Mouse (Mus musculus): ENCODE measurements at regions not wholly inside any gene's neighbourhood (a gene's known extent, or its start where the extent isn't known, plus 50 kb on each side); places are given as distances from the start of the nearest gene placed in this dataset.
A peak's percentile ranks its signal among the peaks of the same experiment; 100 is the strongest.

DNA sequence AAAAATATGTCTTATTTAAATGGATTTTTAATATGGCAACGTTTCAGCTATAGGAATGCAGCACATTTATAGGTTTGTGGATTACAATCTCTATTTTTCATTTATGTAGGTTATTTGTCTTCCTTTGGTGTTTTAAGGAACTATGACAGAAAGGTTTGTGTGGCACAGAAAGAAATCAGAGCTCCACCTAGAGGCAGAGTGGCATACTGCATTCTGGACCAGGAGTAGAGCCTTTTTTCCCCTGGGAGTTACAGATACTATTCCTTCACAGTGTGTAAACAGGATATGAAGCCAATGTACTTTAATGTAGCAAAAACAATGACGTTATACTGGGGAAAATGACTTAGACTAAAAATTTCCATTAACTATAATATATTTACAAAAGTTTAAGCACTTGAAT is 94.9 kb upstream of the St8sia4 start:
- no peaks in the 10 kb centered on the region for H3K27me3 ChIP-seq (ENCODE audit: control insufficient read depth, insufficient read depth, low read length, poor library complexity, severe bottlenecking)

DNA sequence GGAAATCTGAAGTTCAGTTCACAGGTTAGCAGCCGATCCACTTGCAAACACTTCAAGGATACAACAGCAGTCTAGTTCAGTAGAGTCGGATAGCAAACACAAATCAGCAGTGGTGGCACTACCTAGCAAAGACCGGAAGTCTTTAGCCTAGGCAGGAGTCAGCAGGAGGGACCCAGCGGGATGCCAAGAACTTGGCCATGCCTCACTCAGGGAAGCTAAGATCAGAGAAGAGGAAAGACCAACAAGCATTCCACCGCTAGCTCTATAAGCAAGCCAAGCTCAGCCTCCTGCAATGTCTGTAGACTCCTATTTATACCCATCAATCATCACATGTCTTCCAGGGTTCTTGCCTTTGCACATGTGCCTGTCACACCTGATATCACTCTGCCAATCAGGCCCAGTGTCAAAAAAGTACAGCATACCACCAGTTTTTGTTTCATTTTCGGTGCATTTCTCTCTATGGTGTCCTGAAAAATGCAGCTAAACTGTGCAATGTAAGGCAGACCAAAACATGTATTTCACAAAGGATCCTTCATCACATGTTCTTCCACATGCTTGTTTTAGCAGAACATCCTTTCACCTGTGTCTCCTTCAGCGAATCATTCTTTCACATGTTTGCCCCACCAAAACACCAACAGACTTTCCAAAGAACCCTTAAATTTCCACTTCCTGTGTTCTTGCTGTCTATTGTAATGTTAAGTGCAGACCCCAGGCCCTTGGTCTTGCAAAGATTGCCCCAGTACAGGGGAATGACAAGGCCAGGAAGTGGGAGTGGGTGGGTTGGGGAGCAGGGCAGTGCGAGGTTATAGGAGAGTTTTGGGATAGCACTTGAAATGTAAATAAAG is 86.9 kb upstream of the St8sia4 start:
- peak; percentile 64; the same call in 1 of the 2 replicates for TF ChIP-seq EP300 (IDR thresholded peaks at IDR 0.05; ENCODE audit: insufficient read depth, low read depth, low read length)
- TF ChIP-seq CTCF (IDR thresholded peaks at IDR 0.05; ENCODE audit: low read depth, low read length): no peak
- peaks cover 7% of the 10 kb centered on the region; the same call in 1 of the 2 replicates for H3K9me3 ChIP-seq (replicated peaks; ENCODE audit: control insufficient read depth, insufficient read depth, low read length, poor library complexity, severe bottlenecking)
- no peak overlapping the region for H3K9ac ChIP-seq (ENCODE audit: low read depth, poor library complexity, severe bottlenecking)
- no peaks in the 10 kb centered on the region for H3K27me3 ChIP-seq (ENCODE audit: control insufficient read depth, insufficient read depth, low read length, poor library complexity, severe bottlenecking)
- no peaks in the 10 kb centered on the region for H3K36me3 ChIP-seq (ENCODE audit: control insufficient read depth, insufficient read depth, low read length, poor library complexity, severe bottlenecking)
- no peak overlapping the region for H3K4me3 ChIP-seq (ENCODE audit: low read depth, low read length)
- peak overlapping the region; percentile 73 for H3K27ac ChIP-seq (ENCODE audit: insufficient read depth, low read length)
- no peaks in the 10 kb centered on the region for H3K4me1 ChIP-seq (ENCODE audit: control insufficient read depth, insufficient read depth, low read length)

More for the DNA sequence above, 94.9 kb upstream of the St8sia4 start:
- no peak overlapping the region for H3K9ac ChIP-seq (ENCODE audit: low read depth, poor library complexity, severe bottlenecking)
- no peaks in the 10 kb centered on the region for H3K4me1 ChIP-seq (ENCODE audit: control insufficient read depth, insufficient read depth, low read length)
- no peaks in the 10 kb centered on the region for H3K9me3 ChIP-seq (replicated peaks; ENCODE audit: control insufficient read depth, insufficient read depth, low read length, poor library complexity, severe bottlenecking)
- TF ChIP-seq EP300 (IDR thresholded peaks at IDR 0.05; ENCODE audit: insufficient read depth, low read depth, low read length) (no peak), CTCF (IDR thresholded peaks at IDR 0.05; ENCODE audit: low read depth, low read length) (peak; percentile 10)
- no peaks in the 10 kb centered on the region for H3K36me3 ChIP-seq (ENCODE audit: control insufficient read depth, insufficient read depth, low read length, poor library complexity, severe bottlenecking)
- H3K4me3 ChIP-seq (ENCODE audit: low read depth, low read length): no peak overlapping the region
- no peak overlapping the region for H3K27ac ChIP-seq (ENCODE audit: insufficient read depth, low read length)

DNA sequence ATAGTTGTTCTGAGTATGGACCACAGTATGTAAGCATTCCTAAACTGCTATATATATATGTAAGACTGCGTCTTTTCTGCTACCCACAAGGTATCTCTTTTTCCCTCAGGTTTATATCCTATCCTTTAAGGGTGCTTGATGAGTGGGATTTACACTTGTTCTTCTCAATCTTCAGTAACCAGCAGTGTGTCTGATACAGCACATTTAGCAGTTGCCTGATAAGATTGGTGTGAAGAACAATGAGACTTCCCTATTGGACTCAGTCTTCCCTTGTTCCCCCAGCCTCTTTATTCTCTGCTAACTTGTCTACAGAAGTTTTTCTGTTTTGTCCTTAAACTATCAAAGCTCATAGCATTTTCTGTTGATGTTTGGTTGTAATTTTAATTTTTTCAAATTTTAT is 86.1 kb upstream of the St8sia4 start:
- Histone ChIP-seq H3K27me3 (ENCODE audit: control insufficient read depth, insufficient read depth, low read length, poor library complexity, severe bottlenecking) (no peaks in the 10 kb centered on the region), H3K36me3 (ENCODE audit: control insufficient read depth, insufficient read depth, low read length, poor library complexity, severe bottlenecking) (no peaks in the 10 kb centered on the region), H3K9ac (ENCODE audit: low read depth, poor library complexity, severe bottlenecking) (no peak overlapping the region), H3K27ac (ENCODE audit: insufficient read depth, low read length) (no peak overlapping the region), H3K4me3 (ENCODE audit: low read depth, low read length) (no peak overlapping the region), H3K4me1 (ENCODE audit: control insufficient read depth, insufficient read depth, low read length) (no peaks in the 10 kb centered on the region), H3K9me3 (replicated peaks; ENCODE audit: control insufficient read depth, insufficient read depth, low read length, poor library complexity, severe bottlenecking) (peaks cover 7% of the 10 kb centered on the region; the same call in 1 of the 2 replicates)
- no peak for TF ChIP-seq EP300 (IDR thresholded peaks at IDR 0.05; ENCODE audit: insufficient read depth, low read depth, low read length)
- TF ChIP-seq CTCF (IDR thresholded peaks at IDR 0.05; ENCODE audit: low read depth, low read length): no peak
- TF ChIP-seq POLR2A (IDR thresholded peaks at IDR 0.05; ENCODE audit: insufficient read depth, low read length): no peak

DNA sequence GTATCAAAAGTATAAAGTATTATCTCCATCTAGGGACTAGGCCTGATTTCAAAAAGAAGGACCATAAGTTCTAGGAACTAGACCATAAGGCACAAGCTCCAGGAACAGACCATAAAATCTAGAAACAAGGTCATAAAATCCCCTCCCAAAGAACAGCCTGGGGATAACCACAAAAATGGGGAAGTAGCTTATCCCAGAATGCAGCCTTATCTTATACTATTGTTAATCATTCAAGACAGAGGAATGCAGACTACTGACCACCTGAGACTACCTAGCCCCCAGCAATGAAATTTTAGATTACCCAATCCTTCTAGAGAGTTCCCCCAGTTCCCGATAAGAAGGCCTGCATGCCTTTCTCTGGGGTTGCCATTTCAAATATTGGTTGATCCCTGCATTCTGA is 81.6 kb upstream of the St8sia4 start:
- Histone ChIP-seq H3K27me3 (ENCODE audit: control insufficient read depth, insufficient read depth, low read length, poor library complexity, severe bottlenecking) (no peaks in the 10 kb centered on the region), H3K9me3 (replicated peaks; ENCODE audit: control insufficient read depth, insufficient read depth, low read length, poor library complexity, severe bottlenecking) (peaks cover 7% of the 10 kb centered on the region; the same call in 1 of the 2 replicates), H3K27ac (ENCODE audit: insufficient read depth, low read length) (no peak overlapping the region), H3K36me3 (ENCODE audit: control insufficient read depth, insufficient read depth, low read length, poor library complexity, severe bottlenecking) (no peaks in the 10 kb centered on the region), H3K4me1 (ENCODE audit: control insufficient read depth, insufficient read depth, low read length) (no peaks in the 10 kb centered on the region), H3K9ac (ENCODE audit: low read depth, poor library complexity, severe bottlenecking) (no peak overlapping the region), H3K4me3 (ENCODE audit: low read depth, low read length) (no peak overlapping the region)
- TF ChIP-seq EP300 (IDR thresholded peaks at IDR 0.05; ENCODE audit: insufficient read depth, low read depth, low read length) (no peak), POLR2A (IDR thresholded peaks at IDR 0.05; ENCODE audit: insufficient read depth, low read length) (no peak), CTCF (IDR thresholded peaks at IDR 0.05; ENCODE audit: low read depth, low read length) (no peak)

DNA sequence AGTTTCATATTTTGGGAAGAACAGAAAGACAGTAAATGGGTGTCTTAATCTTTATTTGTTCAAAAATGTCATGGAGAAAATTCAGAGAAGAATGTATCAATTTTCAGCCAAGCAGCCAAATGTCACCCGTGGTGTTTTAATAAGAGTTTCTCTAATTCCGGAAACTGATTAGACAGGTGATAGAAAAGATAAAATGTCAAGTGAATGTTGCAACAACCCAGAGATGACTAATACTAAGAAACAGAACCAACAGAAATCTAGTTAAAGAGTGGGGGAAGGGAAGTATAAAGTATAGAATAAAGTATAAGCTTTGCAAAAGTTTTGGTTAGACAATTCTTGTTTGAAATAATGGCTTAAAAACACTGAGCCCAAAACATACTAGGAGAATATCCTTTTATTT is 79.9 kb upstream of the St8sia4 start:
- no peaks in the 10 kb centered on the region for H3K36me3 ChIP-seq (ENCODE audit: control insufficient read depth, insufficient read depth, low read length, poor library complexity, severe bottlenecking)
- TF ChIP-seq CTCF (IDR thresholded peaks at IDR 0.05; ENCODE audit: low read depth, low read length): no peak
- H3K4me1 ChIP-seq (ENCODE audit: control insufficient read depth, insufficient read depth, low read length): no peaks in the 10 kb centered on the region
- H3K27me3 ChIP-seq (ENCODE audit: control insufficient read depth, insufficient read depth, low read length, poor library complexity, severe bottlenecking): no peaks in the 10 kb centered on the region
- H3K4me3 ChIP-seq (ENCODE audit: low read depth, low read length): no peak overlapping the region
- H3K9ac ChIP-seq (ENCODE audit: low read depth, poor library complexity, severe bottlenecking): no peak overlapping the region
- peaks cover 4% of the 10 kb centered on the region; the same call in 1 of the 2 replicates for H3K9me3 ChIP-seq (replicated peaks; ENCODE audit: control insufficient read depth, insufficient read depth, low read length, poor library complexity, severe bottlenecking)
- no peak overlapping the region for H3K27ac ChIP-seq (ENCODE audit: insufficient read depth, low read length)

DNA sequence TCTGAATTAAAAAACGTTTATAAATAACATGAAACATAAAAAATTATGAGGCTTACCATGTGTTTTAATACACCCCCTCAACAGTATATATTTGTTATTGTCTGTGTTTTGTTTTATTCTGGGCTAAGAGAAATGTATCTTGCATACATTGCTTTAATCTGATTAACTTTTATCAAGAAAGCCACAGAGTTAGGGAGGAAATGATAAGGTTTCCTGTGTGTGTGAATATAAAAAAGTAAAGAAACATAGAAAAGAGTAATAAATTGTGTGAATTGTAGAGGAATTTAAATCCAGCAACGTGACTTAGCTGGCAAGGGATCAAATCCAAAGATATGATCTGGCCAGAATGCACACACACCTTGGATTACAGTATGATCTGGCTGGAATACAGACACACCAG is 77.1 kb upstream of the St8sia4 start:
- H3K4me3 ChIP-seq (ENCODE audit: low read depth, low read length): no peak overlapping the region
- no peak overlapping the region for H3K27ac ChIP-seq (ENCODE audit: insufficient read depth, low read length)
- no peaks in the 10 kb centered on the region for H3K27me3 ChIP-seq (ENCODE audit: control insufficient read depth, insufficient read depth, low read length, poor library complexity, severe bottlenecking)
- H3K9me3 ChIP-seq (replicated peaks; ENCODE audit: control insufficient read depth, insufficient read depth, low read length, poor library complexity, severe bottlenecking): no peaks in the 10 kb centered on the region
- no peaks in the 10 kb centered on the region for H3K36me3 ChIP-seq (ENCODE audit: control insufficient read depth, insufficient read depth, low read length, poor library complexity, severe bottlenecking)
- no peaks in the 10 kb centered on the region for H3K4me1 ChIP-seq (ENCODE audit: control insufficient read depth, insufficient read depth, low read length)
- TF ChIP-seq POLR2A (IDR thresholded peaks at IDR 0.05; ENCODE audit: insufficient read depth, low read length) (no peak), CTCF (IDR thresholded peaks at IDR 0.05; ENCODE audit: low read depth, low read length) (no peak)
- H3K9ac ChIP-seq (ENCODE audit: low read depth, poor library complexity, severe bottlenecking): no peak overlapping the region
